Mouse (Mus musculus): ENCODE measurements around the gene Gm281.
"Not testable (repeated sequence)": the region's sequence is repeated elsewhere in the genome, so short reads cannot be mapped to it uniquely, and the experiment has no call there.

Gm281 gene

DNA sequence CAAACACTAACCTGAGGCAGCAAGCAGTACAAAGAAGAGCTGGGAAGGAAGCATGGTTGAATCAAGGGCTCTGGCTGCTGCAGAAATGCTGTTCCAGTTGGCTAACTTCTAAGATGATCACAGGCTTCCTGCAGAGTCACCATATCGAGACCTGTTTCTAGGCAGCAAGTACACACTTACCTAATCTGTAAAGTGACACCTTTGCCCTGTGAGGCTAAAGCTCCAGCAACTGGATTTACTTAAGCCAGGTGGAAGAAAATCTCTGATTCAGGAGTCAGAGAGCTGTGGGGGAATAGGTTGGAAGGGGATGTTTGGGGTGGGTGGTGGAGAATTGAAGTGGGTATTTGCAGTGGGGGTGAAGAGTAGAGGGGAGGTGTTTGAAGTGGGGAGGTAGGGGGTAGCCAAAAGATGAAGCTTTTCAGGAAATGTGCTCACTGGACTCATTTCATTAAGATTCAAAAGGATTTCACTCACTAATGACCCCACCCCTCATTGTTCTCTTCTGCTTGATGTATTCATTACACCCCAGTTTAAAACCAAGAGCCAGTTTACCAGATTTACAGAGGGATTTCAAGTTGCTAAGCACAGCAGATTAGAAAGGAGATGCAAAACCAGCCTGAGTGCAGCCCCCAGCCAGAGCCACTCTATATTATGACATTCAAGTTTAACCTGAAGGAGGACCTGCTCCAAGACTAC lies at the start of gene Gm281:
Gene Gm281 (minus strand): TSS at position 92 of the 696 bp plus-strand sequence.
- DNase-seq, result no peak

- no peak for DNase-seq
These were observed 49.2 kb upstream of the Gm281 start for GRCm38 (mm10) chr14:13963527-13963926.

- DNase-seq, result no peak
These were observed 48.2 kb upstream of the Gm281 start for GRCm38 (mm10) chr14:13962476-13962875.

DNA sequence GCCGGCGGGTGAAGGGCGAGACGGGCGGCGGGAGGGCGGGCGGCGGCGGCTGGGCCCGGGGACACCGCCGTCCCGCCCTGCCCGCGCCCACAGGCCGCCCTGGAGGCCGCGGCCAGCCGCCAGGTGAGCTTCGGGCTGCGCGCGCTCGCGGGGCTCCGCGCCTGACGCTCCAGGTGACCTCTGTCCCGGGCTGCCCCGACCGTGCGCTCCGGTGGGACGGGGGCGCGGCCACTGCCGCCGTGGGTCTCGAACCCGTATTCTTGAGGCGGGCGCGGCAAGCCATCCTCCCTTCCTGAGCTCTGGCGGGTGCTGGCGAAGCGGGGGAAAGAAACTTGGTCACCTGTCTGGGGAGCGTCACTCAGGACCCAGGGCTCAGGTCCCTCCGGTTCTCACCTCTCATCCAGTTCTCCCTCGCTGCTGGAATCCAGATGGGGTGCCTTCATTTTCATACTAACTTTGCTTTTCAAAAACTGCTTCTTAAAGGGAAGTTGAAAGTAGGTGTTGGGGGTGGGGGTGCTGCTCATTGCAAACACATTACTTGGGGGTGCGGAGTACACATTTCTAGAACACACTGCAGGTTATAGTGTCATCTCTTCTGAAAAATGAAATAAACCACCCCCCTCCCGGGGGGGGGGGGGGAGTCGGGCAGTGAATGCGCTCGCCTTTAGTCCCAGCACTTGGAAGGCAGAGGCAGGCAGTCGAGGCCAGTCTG lies 47.3 kb upstream of the Gm281 start, which contains the start of the genes Atxn7 and Thoc7:
Gene Atxn7 (plus strand): TSS at position 40 of the 712 bp plus-strand sequence.
Gene Thoc7 (minus strand): TSS at position 452 of the 712 bp plus-strand sequence.
- peak; percentile 60 to 67 for DNase-seq

DNA sequence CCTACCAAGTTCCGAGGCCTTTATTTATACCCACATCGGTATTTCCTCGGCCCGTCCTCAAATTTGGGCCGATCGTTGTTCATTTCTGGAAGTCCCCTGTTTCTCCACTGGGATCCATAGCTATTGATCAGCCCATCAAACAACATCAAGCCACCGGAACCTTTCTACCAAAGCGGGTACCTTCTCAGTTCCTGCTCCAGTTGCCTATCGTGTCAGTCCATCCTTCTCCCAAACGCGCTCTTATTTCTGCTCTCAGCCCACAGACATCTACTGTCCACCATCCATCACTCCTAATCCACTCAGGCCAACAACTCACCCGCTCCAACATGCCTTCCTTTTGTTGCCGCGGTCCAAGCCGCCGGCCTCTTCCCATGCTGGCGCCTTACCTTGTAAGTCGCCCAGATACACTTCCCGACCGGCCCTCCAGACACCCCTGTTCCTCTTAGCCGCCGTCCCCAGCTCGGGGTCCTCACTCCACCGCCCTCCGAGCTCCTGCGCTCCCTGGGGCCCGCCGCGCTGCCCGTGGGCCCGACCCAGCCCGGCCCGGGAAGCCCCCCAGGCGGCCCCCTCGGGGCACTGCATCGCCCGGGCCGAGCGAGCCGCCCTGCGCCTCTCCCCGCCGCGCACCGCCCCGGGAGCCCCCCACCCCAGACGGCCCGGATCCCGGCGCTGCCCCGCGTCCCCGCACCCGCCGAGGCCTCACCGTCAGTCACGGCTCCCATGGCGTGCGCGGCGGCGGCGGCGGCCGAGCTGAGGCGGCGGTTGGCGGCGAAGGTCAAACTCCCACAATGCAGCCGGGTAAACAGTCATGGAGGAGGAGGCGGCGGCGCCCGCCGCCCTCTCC lies 46.4 kb upstream of the Gm281 start:
- peak; percentile 67 to 69 for DNase-seq

DNA sequence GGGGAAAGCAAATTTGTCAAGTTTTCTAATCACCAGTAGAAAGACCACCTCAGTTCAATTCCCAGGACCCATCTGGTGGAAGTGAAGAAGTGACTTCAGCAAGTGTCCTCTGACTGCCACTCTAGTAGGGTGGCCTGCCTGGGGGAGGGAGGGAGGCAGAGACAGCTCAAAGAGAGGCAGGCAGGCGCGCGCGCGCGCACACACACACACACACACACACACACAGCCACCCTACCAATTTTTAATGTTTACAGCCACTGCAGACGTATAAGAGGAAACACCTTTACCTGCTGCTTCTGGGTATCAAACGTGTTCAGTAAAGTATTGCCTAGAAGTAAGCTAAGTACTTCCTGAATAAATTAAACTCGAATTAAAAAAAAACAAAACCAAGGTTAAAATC lies 45.8 kb upstream of the Gm281 start:
- peak; percentile 42 to 53 for DNase-seq

- not testable (repeated sequence) for DNase-seq
These were observed 37.9 kb upstream of the Gm281 start for GRCm38 (mm10) chr14:13952151-13952550.

GRCm38 (mm10) chr14:13950401-13950800 lies 36.1 kb upstream of the Gm281 start:
- peak; percentile 53 to 59 for DNase-seq

GRCm38 (mm10) chr14:13948345-13948744 lies 34.1 kb upstream of the Gm281 start:
- DNase-seq, result no peak

DNA sequence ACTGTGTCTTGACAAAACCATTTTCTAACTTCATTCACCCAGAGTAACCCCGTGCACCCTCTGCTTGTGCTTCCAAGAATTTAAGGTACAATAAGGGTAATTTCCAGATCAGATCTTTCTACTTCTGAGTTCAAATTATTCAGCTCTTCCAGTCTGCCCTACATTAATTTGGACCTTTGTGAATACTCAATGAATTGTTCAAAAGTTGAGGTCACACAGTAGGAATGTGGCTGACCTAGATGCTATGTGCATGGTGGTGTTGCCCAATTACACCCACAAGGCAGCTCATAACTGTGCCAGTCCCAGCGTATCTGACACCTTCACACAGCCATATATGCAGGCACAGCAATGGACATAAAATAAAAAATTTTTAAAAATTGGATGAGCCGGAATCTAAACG lies 30.4 kb upstream of the Gm281 start:
- no peak for DNase-seq

DNA sequence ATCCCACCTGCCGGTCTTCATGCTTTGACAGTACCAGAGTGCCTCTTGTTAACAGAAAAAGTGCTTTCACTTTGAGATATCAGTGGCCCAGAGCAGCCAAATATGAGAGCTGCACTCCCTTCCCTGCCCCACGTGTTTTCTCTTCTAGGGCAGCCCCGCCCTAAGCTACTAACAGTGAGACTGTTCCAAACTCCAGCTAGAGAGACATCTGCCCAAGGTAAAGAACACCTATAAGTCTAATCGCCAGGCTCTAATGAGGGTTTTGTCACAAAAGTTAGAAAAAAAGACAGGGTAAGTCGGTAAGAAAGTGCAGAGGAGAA lies 19.7 kb upstream of the Gm281 start:
- no peak for DNase-seq

- DNase-seq, result peak; percentile 3 to 8
These were observed 19.2 kb upstream of the Gm281 start for GRCm38 (mm10) chr14:13933290-13934051.

DNA sequence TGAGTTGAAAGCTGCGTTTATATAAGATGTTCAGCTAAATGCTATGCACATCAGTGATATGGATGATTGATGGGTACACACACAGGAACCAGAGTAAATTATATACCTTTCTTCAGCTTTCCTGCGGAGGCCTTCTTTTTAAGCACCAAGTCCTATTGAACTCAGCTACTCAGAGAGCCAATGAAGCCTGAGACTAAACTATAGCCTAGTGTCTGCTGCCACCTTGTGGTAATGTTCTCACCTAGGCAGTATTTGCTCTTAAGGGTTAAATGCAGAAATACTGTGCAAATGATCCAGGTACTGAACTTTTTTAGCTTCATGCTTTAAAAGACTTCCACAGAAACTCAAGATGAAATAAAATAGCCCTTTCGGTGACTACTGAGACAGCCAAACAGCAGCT lies 3.4 kb upstream of the Gm281 start:
- DNase-seq, result no peak

DNA sequence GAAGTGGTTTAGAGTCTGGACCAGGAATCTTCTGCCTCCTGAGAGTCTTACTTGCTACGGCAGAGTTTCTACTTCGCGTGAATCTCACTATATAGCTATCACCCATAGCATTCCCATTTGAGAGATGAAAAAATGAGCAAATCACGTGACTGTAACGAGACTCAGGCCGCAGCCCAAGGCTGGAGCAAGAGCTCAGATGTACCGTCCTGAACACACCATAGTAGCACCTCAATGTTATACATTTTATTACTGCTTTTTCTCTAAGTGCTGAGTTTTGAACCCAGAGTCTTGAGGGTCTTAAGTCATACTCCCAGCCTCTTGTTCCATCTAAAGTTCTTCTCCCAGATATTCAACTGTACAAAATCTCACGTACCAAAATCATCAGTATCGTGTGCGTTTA lies 2.9 kb upstream of the Gm281 start:
- DNase-seq, result no peak

GRCm38 (mm10) chr14:13915207-13915606 lies 929 bp upstream of the Gm281 start:
- no peak for DNase-seq

- DNase-seq, result no peak
These were observed 4.1 kb downstream of the Gm281 start for GRCm38 (mm10) chr14:13910148-13910547.

DNA sequence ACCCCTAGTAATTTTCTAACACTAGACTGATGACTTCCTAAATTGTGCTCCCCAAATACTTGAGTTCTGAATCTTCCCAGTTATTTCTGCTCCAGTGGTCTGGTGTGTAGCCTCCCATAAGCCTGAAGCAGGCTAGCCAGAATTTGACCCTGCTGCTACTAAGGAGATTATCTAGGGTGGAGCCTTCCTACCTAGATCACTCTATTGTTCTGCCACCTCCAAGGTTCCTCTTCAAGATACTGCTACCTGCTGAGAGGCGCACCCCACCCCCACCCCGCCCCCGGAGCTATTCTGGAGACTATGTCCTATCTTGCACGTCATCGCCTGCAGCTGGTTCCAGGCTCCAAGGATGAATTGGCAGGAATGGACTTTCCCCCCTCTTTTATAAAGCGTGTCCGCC lies 7.1 kb downstream of the Gm281 start:
- no peak for DNase-seq

- DNase-seq, result no peak
These were observed 7.8 kb downstream of the Gm281 start for GRCm38 (mm10) chr14:13906461-13906860.

GRCm38 (mm10) chr14:13901611-13902067 lies 12.6 kb downstream of the Gm281 start:
- DNase-seq, result peak; percentile 5 to 7

- DNase-seq, result no peak
These were observed 19.1 kb downstream of the Gm281 start for GRCm38 (mm10) chr14:13895198-13895597.

DNA sequence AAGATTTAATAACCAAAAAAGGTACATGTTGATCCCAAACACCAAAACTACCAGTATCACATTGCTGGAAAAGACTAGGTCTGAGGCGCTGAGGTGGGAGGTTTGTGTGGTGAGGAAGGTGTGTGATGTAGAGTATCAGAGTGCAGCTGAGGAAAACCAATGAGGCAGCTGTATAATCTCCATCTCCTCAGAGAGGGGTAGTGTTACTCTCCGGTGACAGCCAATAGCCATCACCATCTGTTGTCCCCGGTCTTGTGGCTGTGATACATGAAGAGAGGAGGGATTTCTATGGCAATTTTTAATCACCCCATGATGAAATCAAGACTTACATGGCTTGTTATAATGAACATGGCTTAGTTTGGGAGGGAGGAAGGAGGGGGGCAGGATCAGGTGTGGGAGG lies 20.5 kb downstream of the Gm281 start:
- no peak for DNase-seq

- no peak for DNase-seq
These were observed 52.9 kb downstream of the Gm281 start for GRCm38 (mm10) chr14:13861416-13861815.
